Mouse (Mus musculus): Measurements from ENCODE around the gene Psen2. TPM values are rescaled to one million over a fixed set of nuclear protein-coding genes. Genes with fewer than 3 reads are reported as not detected.

Gene Psen2
- total RNA-seq, 2 experiments from 2014 or later = 19.5 to 25.4 TPM

DNA sequence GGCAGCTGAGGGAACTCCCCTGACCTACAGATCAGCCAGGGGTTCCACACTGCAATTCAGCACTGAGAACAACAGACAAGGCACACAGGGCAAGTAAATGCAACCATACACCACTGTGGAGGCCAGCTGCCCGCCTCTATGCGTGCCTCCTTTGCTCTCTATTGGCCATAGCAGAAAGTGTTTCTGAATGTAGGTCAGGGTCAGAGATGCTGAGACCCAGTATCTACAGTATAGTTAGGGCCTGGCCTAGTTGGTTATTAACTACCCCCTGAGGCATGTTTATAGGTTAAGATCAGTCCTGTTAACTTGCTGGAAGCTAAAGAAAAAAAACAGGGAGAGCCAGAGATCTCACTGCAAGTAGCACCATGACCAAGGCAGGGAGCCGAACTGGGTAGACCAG, 80.5 kb downstream of the Psen2 start:
- no peak for DNase-seq (ENCODE audit: extremely low spot score in 1 of 2, low spot score in 1 of 2)

DNA sequence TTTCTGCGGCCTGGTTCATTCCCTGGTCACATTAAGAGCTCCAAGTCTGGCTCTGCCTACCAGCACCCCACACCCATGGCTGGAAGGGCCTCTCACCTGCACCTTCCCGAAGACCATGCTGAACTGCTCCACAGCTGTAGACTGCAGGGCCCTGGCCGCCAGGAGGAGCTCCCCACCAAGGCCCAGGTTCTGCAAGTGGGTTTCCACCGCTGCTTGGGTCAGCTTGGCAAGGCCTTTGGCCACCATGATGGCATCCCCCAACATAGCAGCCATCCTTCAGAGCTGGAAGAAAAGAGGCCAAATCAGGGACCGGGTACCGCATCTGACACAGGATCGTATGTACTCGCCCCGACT, 81.3 kb downstream of the Psen2 start:
- DNase-seq (ENCODE audit: extremely low spot score in 1 of 2, low spot score in 1 of 2) = no peak

DNA sequence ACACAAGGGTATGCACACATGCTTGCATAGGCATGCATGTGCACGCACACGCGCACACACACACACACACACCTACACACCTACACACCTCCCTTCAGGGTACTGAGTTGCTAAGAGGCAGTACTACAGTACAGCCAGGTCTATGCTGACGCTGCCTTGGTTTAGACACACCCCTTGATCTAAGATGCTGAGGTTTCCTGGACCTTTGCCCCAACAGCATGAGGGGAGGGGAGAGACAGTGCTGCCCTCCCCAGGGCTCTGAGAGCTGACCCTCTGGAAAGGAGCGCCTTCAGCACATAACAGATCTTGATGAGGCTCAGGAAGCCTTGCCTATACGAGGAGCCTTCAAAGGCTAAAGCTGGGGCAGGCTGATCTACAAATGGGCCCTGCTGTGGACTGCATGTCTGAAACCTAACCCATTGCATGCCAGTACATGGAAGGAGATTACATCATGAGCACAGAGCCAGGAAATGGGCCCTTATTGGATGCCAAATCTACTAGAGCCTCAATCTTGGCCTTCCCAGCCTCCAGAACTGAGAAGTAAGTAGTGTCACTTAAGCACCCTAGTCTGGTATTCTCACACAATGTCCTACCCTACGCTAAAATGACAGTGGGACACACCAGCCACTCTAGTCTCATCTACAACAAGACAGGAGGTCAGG, 81.8 kb downstream of the Psen2 start:
- DNase-seq (ENCODE audit: extremely low spot score in 1 of 2, low spot score in 1 of 2) = no peak

DNA sequence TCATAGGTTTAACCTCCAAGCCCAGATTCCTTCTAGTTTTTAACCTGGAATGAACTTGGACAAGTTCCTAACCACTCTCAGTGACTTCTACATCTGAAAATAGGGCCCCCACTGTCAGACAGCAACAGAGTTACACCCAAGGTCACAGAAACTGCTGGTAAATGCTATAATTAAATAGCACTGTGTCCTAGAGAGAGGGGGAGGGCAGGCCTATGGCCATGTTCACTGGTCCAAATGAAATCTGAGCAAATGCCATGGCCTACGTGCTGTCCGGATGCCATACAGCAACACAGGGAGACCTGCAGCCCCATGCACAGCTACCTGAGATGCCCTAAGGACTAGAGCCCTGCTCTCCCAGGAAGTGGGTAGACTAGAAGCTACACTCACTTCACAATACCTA, 83.4 kb downstream of the Psen2 start:
- no peak for DNase-seq (ENCODE audit: extremely low spot score in 1 of 2, low spot score in 1 of 2)

DNA sequence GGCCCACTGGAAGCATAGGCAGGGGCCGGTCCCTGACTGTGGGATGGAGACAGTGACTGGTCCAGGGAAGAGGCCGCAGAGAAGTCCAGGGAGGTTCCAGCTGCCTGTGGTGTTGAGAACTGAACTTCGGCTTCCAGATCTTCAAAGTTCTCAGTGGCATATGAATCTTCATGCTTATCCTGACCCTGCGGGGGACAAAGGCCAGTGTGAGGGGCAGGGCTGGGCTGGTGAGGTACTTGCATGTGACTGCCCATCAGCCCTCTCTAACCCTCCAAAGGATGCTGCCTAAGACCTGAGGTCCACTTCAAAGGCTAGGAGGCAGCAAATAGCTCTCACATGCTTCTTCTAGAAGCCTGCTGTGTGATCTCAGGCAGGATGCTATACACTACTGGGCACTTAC, 84.1 kb downstream of the Psen2 start:
- DNase-seq (ENCODE audit: extremely low spot score in 1 of 2, low spot score in 1 of 2) = no peak

DNA sequence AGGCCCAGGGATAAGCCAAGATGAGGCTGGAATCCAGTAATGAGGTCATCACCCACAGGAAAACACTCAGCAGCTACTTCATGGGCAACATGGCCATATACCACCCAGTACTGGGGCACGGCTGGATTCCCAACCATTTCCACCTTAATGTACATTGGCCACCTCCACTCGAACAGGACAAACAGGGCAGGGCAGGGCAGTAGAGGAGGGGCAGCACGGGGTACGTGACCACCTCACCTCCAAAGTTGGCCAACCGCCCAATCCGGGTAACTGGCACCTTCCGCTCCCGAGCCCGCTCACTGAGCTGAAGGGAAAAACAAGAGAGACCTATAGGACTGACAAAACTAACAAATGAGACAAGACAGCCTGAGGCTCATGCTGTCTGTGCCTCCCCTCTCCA, 84.9 kb downstream of the Psen2 start:
- no peak for DNase-seq (ENCODE audit: extremely low spot score in 1 of 2, low spot score in 1 of 2)

Other genes starting within 250 kb of the Psen2 start
- 10 to 100 TPM; 63.2 to 71.5 TPM for gene Coq8a, start 63.8 kb downstream of the Psen2 start, total RNA-seq (2021)
- 10 to 100 TPM; 24.4 to 26.5 TPM for gene Itpkb, start 67.0 kb upstream of the Psen2 start, total RNA-seq (2021)
- 100 to 1,000 TPM; 309 to 310 TPM for gene Stum, start 220.1 kb upstream of the Psen2 start, total RNA-seq (2021)